Mouse (Mus musculus): ENCODE results near the gene Ddx51.

Ddx51 gene

GRCm38 (mm10) chr5:110652719-110653648 is at the start of gene Ddx51, which contains the start of gene Noc4l:
TSS of gene Ddx51 (plus strand) at chr5:110653451.
TSS of gene Noc4l (minus strand) at chr5:110653417.
- peak; percentile 94 for DNase-seq

GRCm38 (mm10) chr5:110604311-110604710 is 48.9 kb upstream of the Ddx51 start:
- DNase-seq: no peak

GRCm38 (mm10) chr5:110605531-110606221 is 47.6 kb upstream of the Ddx51 start:
- no peak for DNase-seq

- DNase-seq: no peak
Observed at GRCm38 (mm10) chr5:110607767-110608166, 45.5 kb upstream of the Ddx51 start.

- DNase-seq: no peak
Observed at GRCm38 (mm10) chr5:110608336-110608735, 44.9 kb upstream of the Ddx51 start.

GRCm38 (mm10) chr5:110608941-110609340 is 44.3 kb upstream of the Ddx51 start:
- no peak for DNase-seq

- DNase-seq: no peak
Observed at GRCm38 (mm10) chr5:110609425-110609824, 43.8 kb upstream of the Ddx51 start.

GRCm38 (mm10) chr5:110609868-110610267 is 43.4 kb upstream of the Ddx51 start:
- DNase-seq: no peak

- DNase-seq: no peak
Observed at GRCm38 (mm10) chr5:110610484-110610883, 42.8 kb upstream of the Ddx51 start.

GRCm38 (mm10) chr5:110611435-110612158 is 41.7 kb upstream of the Ddx51 start:
- no peak for DNase-seq

- no peak for DNase-seq
Observed at GRCm38 (mm10) chr5:110619226-110619625, 34.0 kb upstream of the Ddx51 start.

GRCm38 (mm10) chr5:110624319-110624718 is 28.9 kb upstream of the Ddx51 start:
- no peak for DNase-seq

- no peak for DNase-seq
Observed at GRCm38 (mm10) chr5:110627351-110627750, 25.9 kb upstream of the Ddx51 start.

GRCm38 (mm10) chr5:110628156-110628555 is 25.1 kb upstream of the Ddx51 start:
- peak; percentile 29 for DNase-seq

- DNase-seq: no peak
Observed at GRCm38 (mm10) chr5:110629525-110630120, 23.6 kb upstream of the Ddx51 start.

GRCm38 (mm10) chr5:110635951-110636707 is 17.1 kb upstream of the Ddx51 start:
- peak; percentile 26 for DNase-seq

- no peak for DNase-seq
Observed at GRCm38 (mm10) chr5:110638306-110639074, 14.8 kb upstream of the Ddx51 start.

- DNase-seq: peak; percentile 70
Observed at GRCm38 (mm10) chr5:110639459-110639858, 13.8 kb upstream of the Ddx51 start.

- DNase-seq: no peak
Observed at GRCm38 (mm10) chr5:110646377-110646776, 6.9 kb upstream of the Ddx51 start.

- no peak for DNase-seq
Observed at GRCm38 (mm10) chr5:110653686-110654085, 435 bp downstream of the Ddx51 start.

GRCm38 (mm10) chr5:110659682-110660081 is 6.4 kb downstream of the Ddx51 start:
- no peak for DNase-seq
